ENCODE assay signal across 14 mouse cellular contexts in the genomic region with DNA sequence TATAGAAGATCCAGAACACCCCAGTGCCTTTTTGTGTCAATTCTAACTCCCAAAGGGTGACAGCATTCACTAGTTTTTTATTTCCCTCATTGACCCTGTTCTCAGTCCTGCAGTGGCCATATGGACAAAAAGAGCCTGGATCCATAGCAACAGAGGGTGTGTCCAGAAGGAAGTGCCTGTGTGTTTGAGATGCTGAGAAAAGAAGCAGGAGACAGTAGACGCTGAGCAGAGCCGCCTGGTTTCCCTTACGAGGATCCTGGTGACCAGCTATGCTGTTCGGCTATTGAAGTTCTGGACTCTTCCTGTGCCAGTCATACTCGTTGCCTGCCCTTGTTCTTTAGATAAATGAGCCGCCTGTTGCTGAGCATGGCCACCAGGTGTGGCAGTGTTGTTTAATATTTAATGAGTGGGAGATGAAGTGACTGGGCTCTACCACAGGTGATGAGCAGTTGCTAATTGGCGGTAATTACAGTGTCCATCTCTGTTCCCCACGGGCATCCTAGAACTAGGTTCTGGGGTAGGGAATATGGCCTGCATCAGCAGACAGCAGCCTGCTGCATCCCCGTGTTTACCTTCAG.
A peak's percentile ranks its signal among the peaks of the same experiment; 100 is the strongest.
DNase-seq lines count a peak whose midpoint lies in the region; ATAC-seq and TF ChIP-seq lines count a peak whose summit lies in the region.
"Had no signal": no experiment of that assay in that cellular context is flagged by ENCODE, and none has a peak within 500 bp of the region (broad histone marks: within the 10 kb centered on the region; RNA-seq: fewer than 3 reads in every experiment).

No protein-coding gene starts in this region.

- H3K36me3 ChIP-seq in hindbrain, postnatal 0 days (ENCODE audit: insufficient read depth, low read length) = no peaks in the 10 kb centered on the region
- H3K36me3 ChIP-seq in hindbrain, embryonic 10.5 days = peaks cover 14% of the 10 kb centered on the region
- peaks cover 7% of the 10 kb centered on the region; the same call in 1 of the 2 replicates for H3K36me3 ChIP-seq in midbrain, postnatal 0 days (ENCODE audit: insufficient read depth, low read length)
- no peaks in the 10 kb centered on the region for H3K36me3 ChIP-seq in midbrain, embryonic 11.5 days (ENCODE audit: control insufficient read depth, insufficient read depth, low read length)
- no peaks in the 10 kb centered on the region for H3K36me3 ChIP-seq in stomach, postnatal 0 days (ENCODE audit: control insufficient read depth, insufficient read depth, low read length)

- no peaks in the 10 kb centered on the region for H3K27me3 ChIP-seq in hindbrain, postnatal 0 days (ENCODE audit: insufficient read depth, low read length)
- no peaks in the 10 kb centered on the region for H3K27me3 ChIP-seq in hindbrain, embryonic 10.5 days (ENCODE audit: insufficient read depth, poor library complexity, severe bottlenecking)
- no peaks in the 10 kb centered on the region for H3K27me3 ChIP-seq in midbrain, postnatal 0 days (ENCODE audit: insufficient read depth, low read length)
- no peaks in the 10 kb centered on the region for H3K27me3 ChIP-seq in midbrain, embryonic 11.5 days (ENCODE audit: control insufficient read depth, insufficient read depth, low read length)
- H3K27me3 ChIP-seq in stomach, postnatal 0 days (ENCODE audit: control insufficient read depth, insufficient read depth, low read length) = no peaks in the 10 kb centered on the region
- H3K27me3 ChIP-seq: midbrain, embryonic 12.5 days had no signal

- peak overlapping the region; percentile 71 for H3K27ac ChIP-seq in gastrocnemius, adult 2 months
- H3K27ac ChIP-seq in hindbrain, postnatal 0 days = peak overlapping the region; percentile 32; the same call in 1 of the 2 replicates
- no peak overlapping the region for H3K27ac ChIP-seq in hindbrain, embryonic 10.5 days
- no peak overlapping the region for H3K27ac ChIP-seq in midbrain, postnatal 0 days (ENCODE audit: low read depth, low read length)
- H3K27ac ChIP-seq in midbrain, embryonic 11.5 days (ENCODE audit: low read depth, low read length) = no peak overlapping the region
- peak overlapping the region; percentile 71 for H3K27ac ChIP-seq in stomach, postnatal 0 days (replicated peaks)
- H3K27ac ChIP-seq: midbrain, embryonic 12.5 days had no signal

- intact Hi-C loops in gastrocnemius, adult 2 months (cut with DNase I) = no loop called here
- intact Hi-C loops in gastrocnemius, postnatal 14 days (cut with DNase I; ENCODE audit: low total_unique reads) = no loop called here

- no peak for DNase-seq in gastrocnemius, adult 2 months
- DNase-seq in gastrocnemius, postnatal 10 days = no peak
- no peak for DNase-seq in hindbrain, postnatal 0 days (ENCODE audit: low spot score)
- no peak for DNase-seq in hindbrain, embryonic 10.5 days (ENCODE audit: low spot score)
- no peak for DNase-seq in midbrain, postnatal 0 days (ENCODE audit: low spot score)
- no peak for DNase-seq in midbrain, embryonic 11.5 days (ENCODE audit: low spot score, missing footprints)
- DNase-seq in stomach, postnatal 0 days (ENCODE audit: low spot score) = no peak
- no peak for DNase-seq in gastrocnemius, postnatal 14 days
- DNase-seq: adrenal gland, postnatal 36 days; B cell, adult 2 months; embryo, embryonic 11 days; lung, adult 18-20 months; retina, postnatal 1 day had no signal

- no peak for ATAC-seq in hindbrain, postnatal 0 days
- ATAC-seq in midbrain, postnatal 0 days (ENCODE audit: low FRiP score) = no peak
- ATAC-seq in midbrain, embryonic 11.5 days (ENCODE audit: low FRiP score) = no peak
- no peak for ATAC-seq in stomach, postnatal 0 days (ENCODE audit: low FRiP score, low TSS enrichment)

- no peak overlapping the region for H3K4me2 ChIP-seq in hindbrain, postnatal 0 days (ENCODE audit: low read depth, low read length)
- H3K4me2 ChIP-seq in midbrain, postnatal 0 days (ENCODE audit: low read depth, low read length, poor library complexity, severe bottlenecking) = no peak overlapping the region
- H3K4me2 ChIP-seq in midbrain, embryonic 11.5 days = no peak overlapping the region
- no peak overlapping the region for H3K4me2 ChIP-seq in stomach, postnatal 0 days (replicated peaks; ENCODE audit: low read depth)
- H3K4me2 ChIP-seq: midbrain, embryonic 12.5 days had no signal

- TF ChIP-seq CTCF in gastrocnemius, adult 2 months (IDR thresholded peaks at IDR 0.05) = peak; percentile 13; the same call in 1 of the 2 replicates
- TF ChIP-seq CTCF in hindbrain, postnatal 0 days (IDR thresholded peaks at IDR 0.05; ENCODE audit: low read depth) = peak; percentile 48
- peak; percentile 22; the same call in 1 of the 2 replicates for TF ChIP-seq CTCF in midbrain, postnatal 0 days (IDR thresholded peaks at IDR 0.05)
- TF ChIP-seq CTCF in stomach, postnatal 0 days (IDR thresholded peaks at IDR 0.05; ENCODE audit: low read depth) = peak; percentile 53

- no peak for TF ChIP-seq EP300 in stomach, postnatal 0 days (optimal IDR thresholded peaks at IDR 0.05)

- no peaks in the 10 kb centered on the region for H3K9me3 ChIP-seq in hindbrain, postnatal 0 days (ENCODE audit: low read length)
- H3K9me3 ChIP-seq in hindbrain, embryonic 10.5 days = no peaks in the 10 kb centered on the region
- no peaks in the 10 kb centered on the region for H3K9me3 ChIP-seq in midbrain, postnatal 0 days (ENCODE audit: low read length)
- H3K9me3 ChIP-seq in midbrain, embryonic 11.5 days (ENCODE audit: control insufficient read depth, low read length) = no peaks in the 10 kb centered on the region
- H3K9me3 ChIP-seq in stomach, postnatal 0 days (ENCODE audit: control insufficient read depth, low read length) = no peaks in the 10 kb centered on the region
- H3K9me3 ChIP-seq: midbrain, embryonic 12.5 days had no signal

- no peak overlapping the region for H3K9ac ChIP-seq in hindbrain, postnatal 0 days (replicated peaks; ENCODE audit: low read length)
- H3K9ac ChIP-seq in midbrain, postnatal 0 days (replicated peaks; ENCODE audit: low read length, poor library complexity, severe bottlenecking) = no peak overlapping the region
- no peak overlapping the region for H3K9ac ChIP-seq in midbrain, embryonic 11.5 days (ENCODE audit: low read length)
- H3K9ac ChIP-seq in stomach, postnatal 0 days (ENCODE audit: low read length) = no peak overlapping the region
- H3K9ac ChIP-seq: midbrain, embryonic 12.5 days had no signal

- H3K4me1 ChIP-seq in hindbrain, postnatal 0 days (ENCODE audit: insufficient read depth, low read length) = peaks cover 29% of the 10 kb centered on the region
- H3K4me1 ChIP-seq in hindbrain, embryonic 10.5 days (replicated peaks) = peaks cover 41% of the 10 kb centered on the region
- no peaks in the 10 kb centered on the region for H3K4me1 ChIP-seq in midbrain, postnatal 0 days (ENCODE audit: insufficient read depth, low read length)
- 0 out of 2 replicates have a peak, but pooled peaks cover 2% of the 10 kb centered on the region for H3K4me1 ChIP-seq in midbrain, embryonic 11.5 days (ENCODE audit: control insufficient read depth, insufficient read depth, low read length)
- peaks cover 5% of the 10 kb centered on the region for H3K4me1 ChIP-seq in stomach, postnatal 0 days (replicated peaks; ENCODE audit: control insufficient read depth, insufficient read depth)

- H3K4me3 ChIP-seq in gastrocnemius, adult 2 months = no peak overlapping the region
- H3K4me3 ChIP-seq in hindbrain, postnatal 0 days (ENCODE audit: low read length) = no peak overlapping the region
- no peak overlapping the region for H3K4me3 ChIP-seq in hindbrain, embryonic 10.5 days
- no peak overlapping the region for H3K4me3 ChIP-seq in midbrain, postnatal 0 days (ENCODE audit: low read depth, low read length)
- H3K4me3 ChIP-seq in midbrain, embryonic 11.5 days (ENCODE audit: low read depth, low read length) = no peak overlapping the region
- no peak overlapping the region for H3K4me3 ChIP-seq in stomach, postnatal 0 days (ENCODE audit: low read depth, low read length)
- H3K4me3 ChIP-seq: midbrain, embryonic 12.5 days had no signal

- WGBS in hindbrain, postnatal 0 days = 51% methylated on average over 9 of the region's 9 CpGs
- 85% methylated on average over 9 of the region's 9 CpGs for WGBS in hindbrain, embryonic 10.5 days
- WGBS in midbrain, postnatal 0 days = 72% methylated on average over 9 of the region's 9 CpGs
- WGBS in midbrain, embryonic 11.5 days = 84% methylated on average over 9 of the region's 9 CpGs
- WGBS in stomach, postnatal 0 days = 41% methylated on average over 9 of the region's 9 CpGs

Comparison
In these comparisons a context has a peak if more than half of its experiments do, and no peak if none do; other contexts are left out.
1. H3K27ac ChIP-seq: peak in gastrocnemius, adult 2 months (single experiment), hindbrain, postnatal 0 days (single experiment) and stomach, postnatal 0 days (single experiment); none in hindbrain, embryonic 10.5 days (single experiment), midbrain, postnatal 0 days (single experiment) and midbrain, embryonic 11.5 days (single experiment).
2. Peak in every context shown above with its lines, with median percentiles within 50 percentile points of each other: CTCF ChIP-seq.